Mouse (Mus musculus) midbrain, embryonic 16.5 days (tissue): ENCODE data around the gene Mrpl12. TPM values are rescaled to one million over a fixed set of nuclear protein-coding genes. Genes with fewer than 3 reads are reported as not detected.
"Not testable (repeated sequence)": the region's sequence is repeated elsewhere in the genome, so short reads cannot be mapped to it uniquely, and the experiment has no call there.

Experiments
- ATAC-seq: fragments of 200-750 bp; cut with Nextera tagmentation; 2 replicates; pipeline ENCODE4 v1.8.0; 2017; ENCODE audit warnings: moderate TSS enrichment
- H3K27ac ChIP-seq: fragments of 300-500 bp; sonication (generic); 2 replicates; pipeline ENCODE4 v1.5.1; 2014; ENCODE audit warnings: mild to moderate bottlenecking, low read length, mixed read lengths
- H3K27me3 ChIP-seq: fragments of 300-500 bp; sonication (generic); 2 replicates; pipeline ENCODE4 v1.6.1; 2014; ENCODE audit warnings: low read depth, low read length, mixed read lengths; ENCODE audit not compliant: control insufficient read depth, insufficient read depth
- H3K36me3 ChIP-seq: fragments of 300-500 bp; sonication (generic); 2 replicates; pipeline ENCODE4 v1.6.1; 2014; ENCODE audit warnings: mild to moderate bottlenecking, low read length, moderate library complexity, mixed read lengths; ENCODE audit not compliant: control insufficient read depth, insufficient read depth
- H3K4me1 ChIP-seq: fragments of 300-500 bp; sonication (generic); 2 replicates; pipeline ENCODE4 v1.6.1; 2014; ENCODE audit warnings: mild to moderate bottlenecking, low read length, mixed read lengths; ENCODE audit not compliant: control insufficient read depth, insufficient read depth
- H3K4me2 ChIP-seq: fragments of 300-500 bp; sonication (generic); 2 replicates; pipeline ENCODE4 v1.6.1; 2014; ENCODE audit warnings: mild to moderate bottlenecking, low read length, mixed read lengths
- H3K4me3 ChIP-seq: fragments of 300-500 bp; sonication (generic); 2 replicates; pipeline ENCODE4 v1.5.1; 2014; ENCODE audit warnings: low read depth, mild to moderate bottlenecking, low read length, moderate library complexity, mixed read lengths
- H3K9ac ChIP-seq: fragments of 300-500 bp; sonication (generic); 2 replicates; pipeline ENCODE4 v1.6.1; 2014; ENCODE audit warnings: low read depth, low read length, mixed read lengths
- H3K9me3 ChIP-seq: fragments of 300-500 bp; sonication (generic); replicated peaks from 2 replicates; pipeline ENCODE4 v1.6.1; 2014; ENCODE audit warnings: mild to moderate bottlenecking, low read length, mixed read lengths; ENCODE audit not compliant: control insufficient read depth, poor library complexity, severe bottlenecking
- WGBS: fragments of 180-500 bp; shearing (Covaris S2); extraction: QIAGEN DNeasy Blood & Tissue Kit; methylation state at CpG from one replicate; pipeline ENCODE4 v1.1.7; 2014; 5-methylcytosine and 5-hydroxymethylcytosine counted together
- polyA plus RNA-seq: library from polyadenylated mRNA; unstranded; fragments of >200 nt; fragmentation: Nextera tagmentation; extraction: Ambion mirVana; gene quantifications from 2 replicates; pipeline ENCODE4 v1.2.1, GENCODE M21; 2015

The Mrpl12 gene
- polyA plus RNA-seq, 1 experiment from 2014 or later: 130 TPM

DNA sequence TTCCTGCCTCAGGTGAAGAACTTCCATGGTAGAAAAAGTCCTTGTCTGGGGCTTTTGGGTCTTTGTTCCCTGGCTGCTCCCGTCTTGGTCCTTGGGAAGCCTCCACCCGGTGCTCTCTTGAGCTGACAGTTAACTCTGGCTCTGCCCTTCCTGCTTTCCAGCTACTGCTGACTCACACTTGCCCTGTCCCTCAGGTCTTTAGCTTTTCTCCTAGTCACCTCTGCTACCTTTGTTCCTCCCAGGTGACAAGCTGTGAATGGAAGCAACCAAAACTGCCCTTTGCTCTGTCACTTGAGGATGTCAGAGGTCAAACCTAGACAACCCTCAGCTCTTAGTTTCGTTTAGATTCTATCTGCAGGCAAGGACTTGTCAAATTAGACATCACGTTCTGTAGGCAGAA is 25.5 kb downstream of the Mrpl12 start:
- Histone ChIP-seq H3K9me3 (no peaks in the 10 kb centered on the region), H3K27me3 (no peaks in the 10 kb centered on the region), H3K36me3 (no peaks in the 10 kb centered on the region), H3K4me1 (peaks cover 2% of the 10 kb centered on the region; the same call in 1 of the 2 replicates), H3K9ac (no peak overlapping the region), H3K27ac (no peak overlapping the region), H3K4me3 (no peak overlapping the region), H3K4me2 (no peak overlapping the region)
- ATAC-seq: no peak
- WGBS: 22% methylated on average over 4 of the region's 4 CpGs

DNA sequence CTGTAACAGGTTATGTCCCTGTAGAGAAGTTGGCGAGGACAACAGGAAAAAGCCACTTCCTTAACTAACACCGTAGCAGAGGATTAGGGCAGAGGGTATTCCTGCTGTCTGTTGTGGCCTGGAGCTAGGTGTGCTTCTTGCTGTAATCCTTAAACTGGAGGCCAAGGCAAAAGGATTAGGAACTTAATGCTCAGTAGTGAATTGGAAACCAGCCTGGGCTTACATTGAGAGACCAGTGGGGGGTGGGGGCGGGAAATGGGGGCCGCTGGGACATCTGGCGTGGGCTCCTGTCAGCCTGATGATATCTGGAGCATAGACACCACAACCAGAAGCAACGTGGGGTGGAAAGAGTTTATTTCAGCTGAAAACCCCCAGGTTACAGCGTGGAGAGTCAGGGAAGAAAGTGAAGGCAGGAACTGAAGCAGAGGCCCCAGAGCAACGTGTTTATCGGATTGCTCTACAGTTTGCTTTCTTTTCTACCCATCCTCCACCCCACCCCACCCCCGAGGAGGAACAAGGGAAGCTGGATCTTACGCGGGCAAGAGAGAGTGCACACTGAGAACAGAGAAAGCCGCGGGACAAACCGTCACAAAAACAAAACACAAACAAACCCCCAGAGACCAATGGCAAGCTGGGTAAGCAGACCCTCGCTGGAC is 26.1 kb downstream of the Mrpl12 start:
- H3K27ac ChIP-seq: no peak overlapping the region
- peaks cover 2% of the 10 kb centered on the region; the same call in 1 of the 2 replicates for H3K4me1 ChIP-seq
- no peak overlapping the region for H3K4me3 ChIP-seq
- no peaks in the 10 kb centered on the region for H3K9me3 ChIP-seq
- no peak for ATAC-seq
- H3K9ac ChIP-seq: no peak overlapping the region
- no peaks in the 10 kb centered on the region for H3K36me3 ChIP-seq
- H3K27me3 ChIP-seq: no peaks in the 10 kb centered on the region
- WGBS: 3% methylated on average over 16 of the region's 16 CpGs
- peak overlapping the region; percentile 36 for H3K4me2 ChIP-seq

DNA sequence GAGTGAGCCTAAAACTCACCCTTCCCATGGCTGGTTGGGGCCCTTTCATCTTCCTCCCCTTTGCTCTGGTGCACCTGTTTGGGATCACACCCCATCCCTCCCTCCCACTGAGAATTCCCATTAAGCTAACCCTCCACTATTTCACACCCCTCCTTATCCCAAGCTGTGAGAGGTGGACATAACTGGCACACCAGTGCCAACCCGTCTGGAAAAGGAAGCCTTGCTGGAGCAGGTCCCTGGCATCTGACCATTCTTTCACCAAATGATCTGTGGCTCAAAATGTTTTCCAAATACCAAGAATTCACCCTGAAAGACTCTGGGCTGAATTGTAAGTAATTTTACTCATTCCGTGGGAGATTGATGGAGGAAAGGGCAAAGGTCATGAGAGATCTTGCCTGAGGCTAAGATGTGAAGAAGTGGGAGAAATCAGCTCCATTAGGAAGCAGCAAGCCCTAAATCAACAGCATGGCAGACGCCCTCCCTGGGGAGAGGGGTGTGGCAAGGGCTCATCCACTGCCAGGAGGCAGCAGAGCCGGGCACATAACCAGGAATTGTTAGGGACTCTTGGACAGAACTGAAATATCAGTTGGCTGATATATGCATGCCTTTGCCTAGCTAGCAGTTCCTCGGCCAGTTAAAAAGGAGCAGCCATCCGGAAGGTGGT is 28.5 kb downstream of the Mrpl12 start:
- H3K27me3 ChIP-seq: no peaks in the 10 kb centered on the region
- H3K36me3 ChIP-seq: no peaks in the 10 kb centered on the region
- peaks cover 2% of the 10 kb centered on the region; the same call in 1 of the 2 replicates for H3K4me1 ChIP-seq
- no peak overlapping the region for H3K9ac ChIP-seq
- WGBS: 56% methylated on average over 6 of the region's 6 CpGs
- H3K27ac ChIP-seq: no peak overlapping the region
- ATAC-seq: no peak
- no peak overlapping the region for H3K4me2 ChIP-seq
- no peak overlapping the region for H3K4me3 ChIP-seq
- no peaks in the 10 kb centered on the region for H3K9me3 ChIP-seq

DNA sequence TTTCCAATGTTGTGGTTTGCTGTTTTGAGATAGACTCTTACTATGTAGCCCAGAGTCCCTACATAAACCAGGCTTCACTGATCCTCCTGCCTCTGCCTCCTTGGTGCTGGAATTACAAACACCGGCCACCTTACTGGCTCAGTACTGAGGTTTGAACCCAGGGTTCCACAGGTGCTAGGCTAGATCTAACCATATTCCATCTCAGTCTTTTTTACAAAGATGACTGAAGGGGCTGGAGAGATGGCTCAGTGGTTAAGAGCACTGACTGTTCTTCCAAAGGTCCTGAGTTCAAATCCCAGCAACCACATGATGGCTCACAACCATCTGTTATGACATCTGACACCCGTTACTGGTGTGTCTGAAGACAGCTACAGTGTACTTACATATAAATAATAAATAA is 29.8 kb downstream of the Mrpl12 start:
- not testable (repeated sequence) for H3K4me1 ChIP-seq, H3K4me2 ChIP-seq, H3K27me3 ChIP-seq, ATAC-seq, H3K9ac ChIP-seq, H3K27ac ChIP-seq, H3K36me3 ChIP-seq, H3K9me3 ChIP-seq, H3K4me3 ChIP-seq
- WGBS: 83% methylated on average over 2 of the region's 2 CpGs

DNA sequence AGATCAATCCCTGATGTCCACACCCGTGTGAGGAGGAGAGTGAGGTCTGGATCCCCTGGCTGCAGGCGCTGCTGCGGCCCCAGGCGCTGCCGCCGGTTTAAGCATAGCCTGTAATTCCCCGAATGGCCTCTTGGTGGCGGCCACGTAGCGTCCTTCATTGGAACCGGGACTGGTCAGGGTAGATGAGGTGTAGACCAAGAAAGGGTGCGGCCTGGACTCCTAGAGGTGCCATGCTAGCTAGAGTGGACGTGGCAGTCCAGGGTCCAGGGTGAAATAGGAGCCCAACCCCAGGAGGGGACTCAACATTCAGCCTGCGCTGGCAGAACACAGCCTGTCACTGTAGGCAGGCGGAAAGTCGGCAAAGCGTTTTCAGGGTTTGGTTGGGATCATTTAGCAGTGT is 31.2 kb downstream of the Mrpl12 start:
- H3K4me1 ChIP-seq: no peaks in the 10 kb centered on the region; the same call in 1 of the 2 replicates
- ATAC-seq: no peak
- no peak overlapping the region for H3K4me2 ChIP-seq
- no peaks in the 10 kb centered on the region for H3K36me3 ChIP-seq
- H3K27me3 ChIP-seq: no peaks in the 10 kb centered on the region
- H3K4me3 ChIP-seq: no peak overlapping the region
- H3K27ac ChIP-seq: no peak overlapping the region
- H3K9me3 ChIP-seq: no peaks in the 10 kb centered on the region
- H3K9ac ChIP-seq: 0 out of 2 replicates have a peak overlapping the region, but pooled peaks have one; percentile 34
- 15% methylated on average over 17 of the region's 17 CpGs for WGBS

DNA sequence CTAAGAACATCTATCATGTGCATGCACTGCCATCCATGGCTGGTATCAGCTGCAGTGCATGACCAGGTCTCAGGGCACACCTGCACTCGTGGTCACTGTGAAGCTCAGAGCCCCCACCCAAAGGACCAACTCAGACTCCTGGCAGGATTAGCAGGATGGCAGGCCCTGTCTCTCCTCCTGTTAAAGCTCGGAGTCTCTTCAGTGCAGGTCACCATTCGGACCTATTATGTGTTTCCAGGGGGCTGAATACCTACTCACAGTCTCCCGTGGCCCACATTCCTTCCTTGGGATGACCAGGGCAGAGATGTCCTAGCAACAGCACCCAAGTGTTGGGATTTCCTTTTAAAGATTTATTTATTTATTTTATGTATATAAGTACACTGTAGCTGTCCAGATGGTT is 32.7 kb downstream of the Mrpl12 start:
- Histone ChIP-seq H3K27me3 (no peaks in the 10 kb centered on the region), H3K36me3 (no peaks in the 10 kb centered on the region), H3K9ac (no peak overlapping the region), H3K27ac (no peak overlapping the region), H3K4me3 (no peak overlapping the region), H3K9me3 (no peaks in the 10 kb centered on the region), H3K4me1 (no peaks in the 10 kb centered on the region), H3K4me2 (no peak overlapping the region)
- 69% methylated on average over 4 of the region's 4 CpGs for WGBS
- no peak for ATAC-seq

DNA sequence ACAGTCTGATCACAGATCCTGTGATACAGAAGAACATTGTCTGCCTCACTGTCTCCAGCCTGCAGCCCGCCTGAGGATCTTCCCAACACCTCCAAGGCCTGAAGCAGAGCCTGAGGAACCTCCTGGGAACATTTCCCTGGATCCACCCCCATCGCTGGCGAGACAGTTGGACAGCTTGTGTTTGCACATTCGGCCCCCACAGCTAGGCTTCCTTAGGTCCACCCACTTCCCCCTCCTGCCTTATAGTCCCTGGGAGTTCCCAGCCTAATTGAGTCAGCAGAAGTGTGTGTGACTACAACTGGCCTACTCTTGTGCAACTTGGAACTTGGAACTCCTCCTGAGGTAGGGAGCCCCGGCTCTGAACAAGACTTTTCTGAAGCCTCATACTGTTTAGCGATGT is 33.6 kb downstream of the Mrpl12 start:
- H3K4me1 ChIP-seq: no peaks in the 10 kb centered on the region
- no peak overlapping the region for H3K4me2 ChIP-seq
- H3K9ac ChIP-seq: no peak overlapping the region
- WGBS: 66% methylated on average over 6 of the region's 6 CpGs
- H3K9me3 ChIP-seq: no peaks in the 10 kb centered on the region
- H3K27ac ChIP-seq: no peak overlapping the region
- H3K27me3 ChIP-seq: no peaks in the 10 kb centered on the region
- H3K4me3 ChIP-seq: no peak overlapping the region
- no peak for ATAC-seq
- H3K36me3 ChIP-seq: no peaks in the 10 kb centered on the region

DNA sequence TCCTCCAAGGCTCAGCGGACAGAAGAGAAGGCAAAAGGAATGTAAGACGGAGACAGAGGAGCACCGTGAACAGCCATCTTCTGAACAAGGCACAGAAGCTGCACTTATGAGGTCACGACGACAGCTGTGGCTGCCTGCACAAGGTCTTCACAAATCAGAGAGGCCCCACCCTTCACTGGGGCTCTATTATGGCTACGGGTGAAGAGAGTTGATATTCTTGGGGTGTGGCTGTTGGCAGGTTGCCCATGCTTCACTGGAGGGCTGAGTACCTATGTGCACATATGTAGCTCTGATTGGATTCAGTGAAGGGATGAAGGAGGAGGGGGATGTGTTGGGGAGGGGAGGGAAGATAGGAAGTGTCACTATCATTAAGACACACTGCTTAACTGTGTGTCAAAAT is 34.1 kb downstream of the Mrpl12 start:
- no peak for ATAC-seq
- Histone ChIP-seq H3K4me2 (no peak overlapping the region), H3K4me1 (no peaks in the 10 kb centered on the region), H3K27me3 (no peaks in the 10 kb centered on the region), H3K4me3 (no peak overlapping the region), H3K9ac (no peak overlapping the region), H3K36me3 (no peaks in the 10 kb centered on the region), H3K9me3 (no peaks in the 10 kb centered on the region), H3K27ac (no peak overlapping the region)
- WGBS: 78% methylated on average over 6 of the region's 6 CpGs

DNA sequence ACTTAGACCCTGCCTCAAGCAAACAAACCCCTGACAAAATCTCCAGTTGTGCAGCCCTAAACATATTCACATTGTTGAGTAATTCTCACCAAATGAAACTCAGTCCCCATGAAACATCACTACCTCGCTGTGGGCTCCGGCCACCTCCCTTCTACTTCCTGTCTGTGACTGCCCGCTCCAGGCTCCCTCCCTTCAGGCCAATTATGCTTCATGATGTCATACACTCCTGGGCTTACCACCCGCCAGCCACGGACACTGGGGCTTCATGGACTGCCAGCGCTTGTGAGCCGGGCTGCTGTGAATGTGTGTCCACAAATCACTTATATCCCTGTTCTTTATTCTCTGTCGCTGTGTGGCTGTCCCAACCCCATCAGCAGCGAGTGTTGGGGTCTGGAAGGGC is 35.3 kb downstream of the Mrpl12 start:
- H3K27ac ChIP-seq: no peak overlapping the region
- no peak overlapping the region for H3K4me3 ChIP-seq
- no peaks in the 10 kb centered on the region for H3K36me3 ChIP-seq
- H3K9me3 ChIP-seq: no peaks in the 10 kb centered on the region
- no peak for ATAC-seq
- H3K4me1 ChIP-seq: no peaks in the 10 kb centered on the region
- no peaks in the 10 kb centered on the region for H3K27me3 ChIP-seq
- no peak overlapping the region for H3K9ac ChIP-seq
- H3K4me2 ChIP-seq: no peak overlapping the region
- 44% methylated on average over 9 of the region's 9 CpGs for WGBS
